Mouse (Mus musculus): ENCODE measurements around the gene Ptprn2.

DNA sequence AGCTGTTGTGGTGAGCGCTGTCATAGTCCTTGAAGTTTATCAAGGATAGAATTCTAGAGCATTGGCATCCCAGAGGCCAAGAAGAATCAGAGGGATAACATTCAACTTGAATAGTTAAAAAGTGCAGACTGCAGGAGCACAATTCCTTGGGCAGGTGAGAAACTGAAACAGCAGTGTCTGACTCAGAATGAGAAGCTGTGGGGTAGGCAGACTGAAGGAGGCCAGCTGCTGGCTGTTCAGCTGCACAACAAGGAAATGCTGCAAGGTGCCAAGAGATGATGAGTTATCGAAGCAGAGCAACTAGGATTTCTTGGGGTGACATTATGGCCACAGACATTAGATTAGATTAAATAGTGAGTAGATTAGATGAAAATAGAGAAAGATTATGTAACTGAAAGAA, 260.9 kb downstream of the Ptprn2 start:
- TF ChIP-seq CTCF (IDR thresholded peaks at IDR 0.05; ENCODE audit: control insufficient read depth, insufficient read depth, insufficient replicate concordance, low read depth, low read length) (no peak), POLR2A (IDR thresholded peaks at IDR 0.05; ENCODE audit: control insufficient read depth, low read depth, low read length) (no peak)
